Mouse (Mus musculus): ENCODE measurements around the gene Ercc4. TPM values are rescaled to one million over a fixed set of nuclear protein-coding genes. Genes with fewer than 3 reads are reported as not detected.

The Ercc4 gene
- polyA plus RNA-seq, 1 experiment from 2014 or later: 16.4 TPM

- Histone ChIP-seq H3K4me1 (replicated peaks) (no peaks in the 10 kb centered on the region), H3K27me3 (no peaks in the 10 kb centered on the region), H3K36me3 (peaks cover 28% of the 10 kb centered on the region), H3K27ac (no peak overlapping the region), H3K4me3 (replicated peaks) (no peak overlapping the region), H3K4me2 (replicated peaks) (no peak overlapping the region), H3K9me3 (no peaks in the 10 kb centered on the region), H3K9ac (replicated peaks) (no peak overlapping the region)
- WGBS: 94% methylated on average over 5 of the region's 5 CpGs
- ATAC-seq: no peak
Observed at GRCm38 (mm10) chr16:13152475-13152874, 43.0 kb downstream of the Ercc4 start.

- H3K4me1 ChIP-seq (replicated peaks): no peaks in the 10 kb centered on the region
- no peak overlapping the region for H3K4me3 ChIP-seq (replicated peaks)
- H3K27ac ChIP-seq: no peak overlapping the region
- 95% methylated on average over 4 of the region's 4 CpGs for WGBS
- H3K9ac ChIP-seq (replicated peaks): no peak overlapping the region
- H3K36me3 ChIP-seq: peaks cover 20% of the 10 kb centered on the region
- no peak for ATAC-seq
- no peak overlapping the region for H3K4me2 ChIP-seq (replicated peaks)
- H3K9me3 ChIP-seq: no peaks in the 10 kb centered on the region
- no peaks in the 10 kb centered on the region for H3K27me3 ChIP-seq
Observed at GRCm38 (mm10) chr16:13153215-13153614, 43.7 kb downstream of the Ercc4 start.

GRCm38 (mm10) chr16:13154352-13154751 is 44.9 kb downstream of the Ercc4 start:
- Histone ChIP-seq H3K9me3 (no peaks in the 10 kb centered on the region), H3K4me1 (replicated peaks) (peaks cover 6% of the 10 kb centered on the region)
- no peak for ATAC-seq

GRCm38 (mm10) chr16:13157314-13157713 is 47.8 kb downstream of the Ercc4 start:
- no peak overlapping the region for H3K4me2 ChIP-seq (replicated peaks)
- WGBS: 40% methylated on average over 6 of the region's 6 CpGs
- H3K9me3 ChIP-seq: no peaks in the 10 kb centered on the region
- H3K9ac ChIP-seq (replicated peaks): no peak overlapping the region
- no peaks in the 10 kb centered on the region for H3K27me3 ChIP-seq
- no peak overlapping the region for H3K4me3 ChIP-seq (replicated peaks)
- no peak overlapping the region for H3K27ac ChIP-seq
- peaks cover 10% of the 10 kb centered on the region for H3K4me1 ChIP-seq (replicated peaks)
- ATAC-seq: no peak
- H3K36me3 ChIP-seq: no peaks in the 10 kb centered on the region

More at GRCm38 (mm10) chr16:13154352-13154751, 44.9 kb downstream of the Ercc4 start:
- Histone ChIP-seq H3K27me3 (no peaks in the 10 kb centered on the region), H3K4me3 (replicated peaks) (no peak overlapping the region), H3K27ac (no peak overlapping the region), H3K36me3 (peaks cover 9% of the 10 kb centered on the region), H3K4me2 (replicated peaks) (no peak overlapping the region), H3K9ac (replicated peaks) (no peak overlapping the region)

- H3K27ac ChIP-seq: no peak overlapping the region
- H3K4me1 ChIP-seq (replicated peaks): peaks cover 10% of the 10 kb centered on the region
- H3K9ac ChIP-seq (replicated peaks): no peak overlapping the region
- no peaks in the 10 kb centered on the region for H3K27me3 ChIP-seq
- H3K4me3 ChIP-seq (replicated peaks): no peak overlapping the region
- no peak overlapping the region for H3K4me2 ChIP-seq (replicated peaks)
- no peaks in the 10 kb centered on the region for H3K36me3 ChIP-seq
- WGBS: 64% methylated on average over 3 of the region's 3 CpGs
- H3K9me3 ChIP-seq: no peaks in the 10 kb centered on the region
- no peak for ATAC-seq
Observed at GRCm38 (mm10) chr16:13158153-13158670, 48.7 kb downstream of the Ercc4 start.

- WGBS: 52% methylated on average over 13 of the region's 13 CpGs
- 0 out of 2 replicates have a peak overlapping the region, but pooled peaks have one; percentile 39 for H3K27ac ChIP-seq
Observed at GRCm38 (mm10) chr16:13158906-13159889, 49.7 kb downstream of the Ercc4 start.

GRCm38 (mm10) chr16:13159927-13160644 is 50.6 kb downstream of the Ercc4 start:
- Histone ChIP-seq H3K4me2 (replicated peaks) (peak overlapping the region; percentile 57), H3K9ac (replicated peaks) (peak overlapping the region; percentile 56; the same call in 1 of the 2 replicates), H3K27me3 (no peaks in the 10 kb centered on the region), H3K4me1 (replicated peaks) (peaks cover 10% of the 10 kb centered on the region), H3K9me3 (peaks cover 9% of the 10 kb centered on the region; the same call in 1 of the 2 replicates), H3K4me3 (replicated peaks) (peak overlapping the region; percentile 36), H3K27ac (no peak overlapping the region), H3K36me3 (no peaks in the 10 kb centered on the region)
- WGBS: 7% methylated on average over 29 of the region's 29 CpGs
- ATAC-seq: peak; percentile 98

More at GRCm38 (mm10) chr16:13158906-13159889, 49.7 kb downstream of the Ercc4 start:
- no peak overlapping the region for H3K9ac ChIP-seq (replicated peaks)
- ATAC-seq: peak; percentile 71
- no peak overlapping the region for H3K4me2 ChIP-seq (replicated peaks)
- H3K36me3 ChIP-seq: no peaks in the 10 kb centered on the region
- no peak overlapping the region for H3K4me3 ChIP-seq (replicated peaks)
- no peaks in the 10 kb centered on the region for H3K27me3 ChIP-seq
- 0 out of 2 replicates have a peak, but pooled peaks cover 5% of the 10 kb centered on the region for H3K9me3 ChIP-seq
- peaks cover 10% of the 10 kb centered on the region for H3K4me1 ChIP-seq (replicated peaks)

- 78% methylated on average over 5 of the region's 5 CpGs for WGBS
- H3K4me3 ChIP-seq (replicated peaks): no peak overlapping the region
- H3K4me1 ChIP-seq (replicated peaks): peaks cover 10% of the 10 kb centered on the region
- H3K4me2 ChIP-seq (replicated peaks): no peak overlapping the region
- no peak overlapping the region for H3K27ac ChIP-seq
- peaks cover 14% of the 10 kb centered on the region; the same call in 1 of the 2 replicates for H3K9me3 ChIP-seq
- no peaks in the 10 kb centered on the region for H3K36me3 ChIP-seq
- H3K27me3 ChIP-seq: no peaks in the 10 kb centered on the region
- H3K9ac ChIP-seq (replicated peaks): no peak overlapping the region
- ATAC-seq: no peak
Observed at GRCm38 (mm10) chr16:13161516-13161915, 52.0 kb downstream of the Ercc4 start.

DNA sequence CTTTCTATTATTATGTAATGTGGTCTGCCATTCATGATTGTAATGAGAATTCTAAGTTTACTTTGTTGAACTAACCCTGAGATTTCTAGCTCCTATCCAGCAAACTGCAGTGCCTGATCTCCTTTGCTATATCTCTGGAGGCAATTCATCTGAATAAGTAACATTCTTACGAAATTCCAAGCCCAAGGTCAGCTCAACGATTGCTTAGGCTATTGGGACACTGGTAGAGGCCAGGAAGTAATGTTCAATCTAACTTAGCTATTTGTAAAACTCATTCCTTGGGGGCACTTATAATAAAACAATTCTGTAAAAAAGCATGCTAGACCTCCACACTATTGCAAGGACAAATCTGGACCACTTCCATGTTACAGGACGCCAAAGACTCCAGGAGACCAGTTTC is 58.2 kb downstream of the Ercc4 start:
- Histone ChIP-seq H3K36me3 (no peaks in the 10 kb centered on the region), H3K9me3 (peaks cover 29% of the 10 kb centered on the region), H3K4me2 (replicated peaks) (no peak overlapping the region), H3K27me3 (no peaks in the 10 kb centered on the region), H3K27ac (no peak overlapping the region), H3K9ac (replicated peaks) (no peak overlapping the region), H3K4me3 (replicated peaks) (no peak overlapping the region), H3K4me1 (replicated peaks) (no peaks in the 10 kb centered on the region)
- no peak for ATAC-seq
- WGBS: 78% methylated on average over 3 of the region's 3 CpGs

DNA sequence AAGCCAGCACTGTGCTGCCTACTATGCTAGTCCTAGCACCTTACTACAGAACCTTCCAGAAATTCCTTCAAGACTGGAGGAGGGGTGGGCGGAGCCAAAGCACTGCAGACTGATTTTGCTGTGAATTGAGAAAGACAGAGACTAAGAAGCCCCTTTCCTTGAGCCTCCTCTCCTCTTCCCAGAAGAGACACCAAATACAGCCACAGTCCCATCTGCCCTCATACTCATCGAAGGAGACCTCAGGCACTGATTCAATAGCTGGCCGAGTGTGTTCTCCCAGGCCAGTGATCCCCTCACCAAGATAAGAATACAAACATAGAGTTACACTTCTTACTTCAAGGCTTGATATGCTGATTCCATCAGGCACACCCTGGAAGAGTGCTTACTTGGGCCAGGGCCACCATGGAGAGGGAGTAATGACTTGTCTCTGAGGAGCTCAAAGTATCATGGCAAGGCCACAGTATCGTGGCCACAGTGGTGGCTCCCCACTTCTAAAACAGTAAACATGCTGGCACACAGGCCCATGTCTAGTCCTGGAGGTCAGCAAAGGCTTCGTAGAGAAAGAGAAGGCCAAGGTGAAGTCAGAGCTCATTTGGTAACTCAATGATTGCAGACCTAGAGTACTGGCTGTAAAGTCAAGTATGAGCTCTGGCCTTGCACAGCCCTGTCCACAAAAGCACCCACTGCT is 63.7 kb downstream of the Ercc4 start:
- Histone ChIP-seq H3K9ac (replicated peaks) (no peak overlapping the region), H3K4me3 (replicated peaks) (no peak overlapping the region), H3K27me3 (no peaks in the 10 kb centered on the region), H3K4me2 (replicated peaks) (no peak overlapping the region), H3K36me3 (no peaks in the 10 kb centered on the region), H3K9me3 (0 out of 2 replicates have a peak, but pooled peaks cover under 1% of the 10 kb centered on the region), H3K27ac (no peak overlapping the region), H3K4me1 (replicated peaks) (no peaks in the 10 kb centered on the region)
- 95% methylated on average over 5 of the region's 5 CpGs for WGBS
- ATAC-seq: no peak

DNA sequence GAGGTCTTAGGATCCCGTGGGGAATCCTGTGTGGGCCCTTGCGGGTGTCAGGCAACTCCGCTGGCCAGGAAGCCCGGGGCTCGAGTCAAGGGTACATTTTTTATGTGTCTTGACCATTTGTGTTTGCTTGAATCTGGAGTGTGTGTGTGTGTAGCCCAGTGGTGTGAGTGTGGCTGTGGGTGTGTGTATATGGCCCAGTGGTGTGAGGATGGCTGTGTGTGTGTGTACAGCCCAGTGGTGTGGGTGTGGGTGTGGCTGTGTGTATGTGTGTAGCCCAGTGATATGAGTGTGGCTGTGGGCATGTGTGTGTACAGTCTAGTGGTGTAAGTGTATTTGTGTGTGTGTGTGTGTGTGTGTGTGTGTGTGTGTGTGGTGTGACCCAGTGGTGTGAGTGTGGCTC is 73.0 kb downstream of the Ercc4 start:
- no peak overlapping the region for H3K27ac ChIP-seq
- 90% methylated on average over 5 of the region's 5 CpGs for WGBS
- no peak overlapping the region for H3K9ac ChIP-seq (replicated peaks)
- H3K4me1 ChIP-seq (replicated peaks): no peaks in the 10 kb centered on the region
- H3K36me3 ChIP-seq: no peaks in the 10 kb centered on the region
- ATAC-seq: no peak
- no peak overlapping the region for H3K4me2 ChIP-seq (replicated peaks)
- H3K4me3 ChIP-seq (replicated peaks): no peak overlapping the region
- H3K27me3 ChIP-seq: no peaks in the 10 kb centered on the region
- H3K9me3 ChIP-seq: no peaks in the 10 kb centered on the region; the same call in 1 of the 2 replicates
